Mouse (Mus musculus) thymus, adult 2 months (tissue): ENCODE data around the gene Vrk2. TPM values are rescaled to one million over a fixed set of nuclear protein-coding genes. Genes with fewer than 3 reads are reported as not detected.

Experiments used
- DNase-seq: peaks from one replicate; pipeline ENCODE4 v3.0.0; 2021
- H3K27ac ChIP-seq: fragments of 200-500 bp; 2 replicates; pipeline ENCODE4 v1.5.1; 2012; ENCODE audit warnings: low read length, control low read depth; ENCODE audit not compliant: control insufficient read depth, insufficient read depth
- H3K27me3 ChIP-seq: fragments of 200-500 bp; 2 replicates; pipeline ENCODE4 v1.6.1; 2012; ENCODE audit warnings: mild to moderate bottlenecking, low read length, moderate library complexity, mixed read lengths; ENCODE audit not compliant: control insufficient read depth, insufficient read depth
- H3K36me3 ChIP-seq: fragments of 200-500 bp; 2 replicates; pipeline ENCODE4 v1.6.1; 2012; ENCODE audit warnings: mild to moderate bottlenecking, low read length, moderate library complexity; ENCODE audit not compliant: control insufficient read depth, insufficient read depth
- H3K4me1 ChIP-seq: fragments of 200-500 bp; replicated peaks from 2 replicates; pipeline ENCODE4 v1.6.1; 2012; ENCODE audit warnings: low read length; ENCODE audit not compliant: control insufficient read depth, insufficient read depth
- H3K4me3 ChIP-seq: fragments of 200-500 bp; 2 replicates; pipeline ENCODE4 v1.5.1; 2012; ENCODE audit warnings: mild to moderate bottlenecking, low read length, control low read depth, moderate library complexity; ENCODE audit not compliant: control insufficient read depth, insufficient read depth
- CTCF ChIP-seq: fragments of 200-500 bp; IDR thresholded peaks from 2 replicates; pipeline ENCODE4 v1.5.1; 2012; ENCODE audit warnings: mild to moderate bottlenecking, control low read depth, low read length, moderate library complexity, borderline replicate concordance; ENCODE audit not compliant: control insufficient read depth, poor library complexity, insufficient read depth; ENCODE audit errors: extremely low read depth
- POLR2A ChIP-seq: fragments of 200-500 bp; IDR thresholded peaks from 2 replicates; pipeline ENCODE4 v1.6.1; 2012; ENCODE audit warnings: mild to moderate bottlenecking, low read length, control low read depth, moderate library complexity; ENCODE audit not compliant: control insufficient read depth, poor library complexity, insufficient read depth; ENCODE audit errors: extremely low read depth
- WGBS: fragments of 180-500 bp; shearing (Covaris S2); methylation state at CpG from one replicate; pipeline ENCODE4 v1.1.7; 2018; 5-methylcytosine and 5-hydroxymethylcytosine counted together
- polyA plus RNA-seq: library from polyadenylated mRNA; depleted of rRNA; stranded (reverse); fragments of >200 nt; gene quantifications from 2 replicates; pipeline ENCODE4 v1.2.3, GENCODE M21; 2012

The Vrk2 gene
- polyA plus RNA-seq, 1 experiment: 4.6 TPM

DNA sequence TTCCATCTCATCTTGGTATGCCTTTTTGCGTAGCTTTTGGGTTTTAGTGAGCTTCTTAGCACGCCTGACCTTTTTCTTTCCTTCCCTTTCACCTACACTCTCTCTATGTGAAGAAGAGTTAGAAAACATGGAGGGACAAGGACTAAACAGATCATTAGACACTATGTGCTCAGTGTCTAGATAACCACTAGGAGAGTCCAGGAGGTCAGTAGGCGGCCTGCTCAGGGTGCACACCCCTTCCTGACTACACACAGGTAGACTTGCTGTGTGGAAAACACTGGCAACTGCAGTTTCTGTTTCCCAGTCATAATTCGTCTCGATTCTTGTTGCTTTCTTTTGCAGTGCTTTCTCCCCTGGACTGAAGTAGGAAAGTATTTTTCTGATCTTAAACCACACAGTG lies 97.8 kb downstream of the Vrk2 start:
- Histone ChIP-seq H3K4me3 (no peak overlapping the region), H3K27ac (no peak overlapping the region), H3K4me1 (no peaks in the 10 kb centered on the region), H3K36me3 (no peaks in the 10 kb centered on the region), H3K27me3 (no peaks in the 10 kb centered on the region)
- no peak for DNase-seq
- 94% methylated on average over 5 of the region's 5 CpGs for WGBS
- TF ChIP-seq CTCF: no peak
- TF ChIP-seq POLR2A: no peak

DNA sequence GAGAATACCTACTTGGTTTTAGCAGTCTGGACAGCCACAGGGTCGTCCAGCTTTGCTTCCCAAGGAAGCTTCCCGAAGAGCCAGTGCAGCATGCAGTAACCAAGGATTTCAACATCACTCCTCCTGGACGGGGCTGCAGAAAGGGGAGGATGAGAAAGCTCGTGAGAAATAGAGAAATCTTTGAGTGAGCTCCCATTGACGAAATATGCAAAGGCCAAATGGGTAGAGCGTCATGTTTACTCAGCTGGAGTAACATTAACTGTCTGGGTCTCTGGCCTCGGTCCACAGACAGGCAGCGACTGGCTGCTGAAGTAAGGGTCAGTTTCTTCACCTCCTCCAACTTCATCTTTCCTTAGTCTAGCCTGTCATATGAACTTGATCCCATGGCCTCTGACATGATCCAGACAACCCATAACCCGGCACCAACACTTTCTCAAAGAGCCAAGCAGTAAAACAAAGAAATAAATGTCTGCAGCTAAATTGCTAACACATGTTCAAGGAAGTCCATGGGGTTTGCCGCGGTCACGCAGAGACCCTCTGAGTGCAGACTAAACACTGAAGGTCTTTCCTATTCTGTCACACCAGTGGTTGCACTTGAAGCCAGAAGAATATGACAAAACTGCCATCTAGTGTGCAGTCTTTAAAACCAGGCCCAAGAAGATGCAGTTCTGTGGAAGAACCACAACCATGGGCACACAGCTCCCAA lies 103.9 kb downstream of the Vrk2 start:
- H3K27ac ChIP-seq: no peak overlapping the region
- TF ChIP-seq POLR2A (no peak), CTCF (no peak)
- no peaks in the 10 kb centered on the region for H3K27me3 ChIP-seq
- H3K4me3 ChIP-seq: no peak overlapping the region
- no peaks in the 10 kb centered on the region for H3K36me3 ChIP-seq
- 98% methylated on average over 12 of the region's 12 CpGs for WGBS
- H3K4me1 ChIP-seq: no peaks in the 10 kb centered on the region
- DNase-seq: no peak

DNA sequence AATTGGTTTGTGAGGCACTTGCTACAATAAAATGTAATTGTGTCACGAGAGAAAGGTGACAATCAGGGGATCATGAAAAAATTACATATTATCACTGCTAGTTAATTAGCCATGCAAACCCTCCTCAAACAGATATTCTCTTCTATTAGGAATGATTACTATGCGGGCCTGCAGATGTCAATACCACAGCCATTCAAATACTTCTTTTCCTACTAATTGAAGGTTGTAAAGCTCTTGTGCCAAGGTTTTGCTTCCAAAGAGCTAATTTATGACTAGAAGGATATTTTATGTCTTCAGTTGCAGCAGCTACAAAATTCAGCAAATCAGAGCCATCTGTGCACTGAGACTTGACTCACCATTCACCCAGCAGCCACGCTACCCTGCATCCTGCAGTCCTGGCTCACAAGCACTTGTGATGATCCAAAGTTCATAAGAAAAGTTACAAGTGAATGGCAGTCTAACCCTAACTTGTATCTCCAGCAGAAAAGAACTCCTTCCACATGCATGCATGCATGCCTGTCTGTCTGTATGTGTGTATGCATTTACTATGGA lies 112.0 kb downstream of the Vrk2 start:
- Histone ChIP-seq H3K27me3 (no peaks in the 10 kb centered on the region), H3K4me1 (no peaks in the 10 kb centered on the region), H3K36me3 (no peaks in the 10 kb centered on the region), H3K4me3 (no peak overlapping the region), H3K27ac (no peak overlapping the region)
- DNase-seq: no peak
- TF ChIP-seq CTCF: no peak
- TF ChIP-seq POLR2A: no peak
- WGBS: 98% methylated on average over 3 of the region's 3 CpGs

DNA sequence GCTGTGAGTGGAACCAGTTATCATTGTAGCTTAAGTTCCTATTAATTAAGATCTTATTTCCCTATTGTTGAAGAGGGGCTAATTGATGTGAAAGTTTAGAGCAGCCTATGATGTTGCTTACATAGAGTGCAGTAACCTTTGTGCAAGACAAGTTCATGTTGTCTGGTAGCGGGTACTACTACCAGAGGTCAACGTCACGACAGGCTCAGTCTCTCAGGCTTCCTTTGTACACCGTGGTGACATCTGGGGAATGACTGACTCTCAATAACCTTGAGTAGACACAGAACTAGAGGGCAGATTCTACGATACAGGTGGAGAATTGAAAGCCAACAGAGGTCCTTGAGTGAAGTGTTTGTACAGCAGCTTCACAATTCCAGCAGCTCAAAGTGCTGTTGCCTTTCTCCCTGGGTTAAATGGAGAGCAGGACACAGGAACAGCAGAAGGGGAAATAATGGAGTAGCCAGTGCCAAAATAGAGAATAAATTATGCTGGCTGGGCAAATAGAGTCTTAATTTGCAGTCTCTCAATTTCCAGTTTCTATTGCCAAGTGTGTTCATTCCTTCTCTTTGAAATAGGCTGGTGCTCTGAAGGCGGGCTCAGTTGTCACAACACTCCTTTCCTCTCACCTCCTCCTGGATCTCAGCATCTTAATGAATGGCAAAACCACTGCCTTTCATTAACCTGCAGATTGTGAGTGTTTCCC lies 116.6 kb downstream of the Vrk2 start:
- WGBS: 98% methylated on average over 6 of the region's 6 CpGs
- TF ChIP-seq CTCF: no peak
- no peak for TF ChIP-seq POLR2A
- H3K27me3 ChIP-seq: no peaks in the 10 kb centered on the region
- DNase-seq: no peak
- peaks cover 6% of the 10 kb centered on the region; the same call in 1 of the 2 replicates for H3K36me3 ChIP-seq
- H3K4me1 ChIP-seq: no peaks in the 10 kb centered on the region
- H3K27ac ChIP-seq: no peak overlapping the region
- H3K4me3 ChIP-seq: no peak overlapping the region

DNA sequence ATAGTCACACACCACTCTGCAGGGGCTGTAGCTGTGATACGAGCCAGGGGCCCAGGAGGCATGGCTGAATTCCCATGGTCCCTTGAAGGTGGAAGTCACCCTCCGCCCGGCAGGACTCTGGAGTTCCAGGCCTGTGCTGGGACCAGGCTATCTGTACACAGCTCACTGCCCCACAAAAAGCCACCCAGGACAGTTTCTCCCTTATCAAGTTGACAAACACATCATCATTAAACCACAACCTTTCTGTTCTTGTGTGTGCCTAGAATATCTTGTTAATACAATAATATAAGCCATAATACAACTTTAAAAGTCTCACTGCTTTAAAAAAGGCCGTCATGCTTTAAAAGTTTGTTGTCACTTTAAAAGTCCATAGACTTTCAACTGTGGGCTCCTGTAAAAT lies 139.7 kb downstream of the Vrk2 start:
- H3K27ac ChIP-seq: no peak overlapping the region
- no peak for DNase-seq
- 98% methylated on average over 4 of the region's 4 CpGs for WGBS
- no peaks in the 10 kb centered on the region for H3K36me3 ChIP-seq
- no peaks in the 10 kb centered on the region; the same call in 1 of the 2 replicates for H3K4me1 ChIP-seq
- no peak overlapping the region for H3K4me3 ChIP-seq
- TF ChIP-seq CTCF: no peak
- no peak for TF ChIP-seq POLR2A
- no peaks in the 10 kb centered on the region for H3K27me3 ChIP-seq

DNA sequence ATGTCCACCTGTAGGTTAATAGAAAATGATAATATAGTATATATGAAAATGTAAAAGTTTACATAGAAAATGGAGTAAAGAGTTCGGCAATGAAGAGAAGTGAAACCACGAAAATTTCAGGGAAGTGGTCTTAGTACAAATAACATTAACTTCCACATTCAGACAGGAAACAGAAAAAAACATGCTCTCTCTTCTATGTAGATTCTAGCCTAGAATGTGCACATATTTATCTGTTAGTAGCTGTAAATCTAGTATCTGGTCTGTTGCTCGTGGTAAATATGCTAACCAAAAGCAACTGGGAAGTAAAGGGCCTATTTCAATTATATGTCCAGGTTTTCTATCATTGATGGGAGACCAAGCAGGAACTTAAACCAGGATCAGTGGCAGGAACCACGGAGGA lies 141.1 kb downstream of the Vrk2 start:
- WGBS: 38% methylated on average over 4 of the region's 4 CpGs
- no peak for DNase-seq
- Histone ChIP-seq H3K27me3 (no peaks in the 10 kb centered on the region), H3K4me3 (no peak overlapping the region), H3K4me1 (no peaks in the 10 kb centered on the region; the same call in 1 of the 2 replicates), H3K27ac (no peak overlapping the region), H3K36me3 (no peaks in the 10 kb centered on the region)
- TF ChIP-seq POLR2A (no peak), CTCF (no peak)
